Mouse (Mus musculus) bone marrow macrophage, adult 2 months (primary cell): ENCODE measurements around the gene Pomgnt1. TPM values are rescaled to one million over a fixed set of nuclear protein-coding genes. Genes with fewer than 3 reads are reported as not detected.

Experiments
- H3K27ac ChIP-seq: 2 replicates; pipeline ENCODE4 v1.5.1; 2012; ENCODE audit warnings: low read depth, low read length; ENCODE audit not compliant: insufficient read depth
- H3K4me1 ChIP-seq: 2 replicates; pipeline ENCODE4 v1.6.1; 2012; ENCODE audit warnings: low read length; ENCODE audit not compliant: control insufficient read depth, insufficient read depth
- H3K4me3 ChIP-seq: 2 replicates; pipeline ENCODE4 v1.5.1; 2012; ENCODE audit warnings: mild to moderate bottlenecking, low read length, moderate library complexity; ENCODE audit not compliant: insufficient read depth
- CTCF ChIP-seq: IDR thresholded peaks from 2 replicates; pipeline ENCODE4 v1.5.1; 2012; ENCODE audit warnings: low read depth, mild to moderate bottlenecking, low read length, moderate library complexity
- POLR2A ChIP-seq: IDR thresholded peaks from 2 replicates; pipeline ENCODE4 v1.6.1; 2012; ENCODE audit warnings: mild to moderate bottlenecking, low read depth, low read length, borderline replicate concordance
- polyA plus RNA-seq: library from polyadenylated mRNA; stranded (reverse); fragments of >200 nt; gene quantifications from 2 replicates; pipeline ENCODE4 v1.2.4, GENCODE M21; 2012; ENCODE audit not compliant: missing spikeins, insufficient read depth, insufficient read length

Gene Pomgnt1
- polyA plus RNA-seq, 1 experiment, result 24.0 TPM

DNA sequence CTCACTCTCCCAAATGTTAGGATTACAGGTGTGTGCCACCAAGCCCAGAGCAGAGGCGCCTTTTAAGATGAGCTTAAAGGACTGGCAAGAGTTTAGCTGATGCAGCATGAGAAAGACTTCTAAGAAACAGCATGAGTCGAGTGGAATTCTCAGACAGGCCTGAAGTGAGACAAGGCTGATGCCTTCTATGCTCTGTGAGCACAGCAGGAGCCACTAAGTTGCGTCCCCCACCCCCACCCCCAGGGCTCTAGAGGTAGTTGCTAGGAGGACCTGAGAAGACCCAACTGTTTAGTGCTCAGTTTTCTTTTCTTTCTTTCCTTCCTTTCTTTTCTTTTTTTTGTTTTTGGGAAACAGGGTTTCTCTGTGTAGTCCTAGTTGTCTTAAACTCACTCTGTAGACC, 58.4 kb downstream of the Pomgnt1 start:
- Histone ChIP-seq H3K27ac (no peak overlapping the region), H3K4me3 (no peak overlapping the region), H3K4me1 (peaks cover 11% of the 10 kb centered on the region)
- TF ChIP-seq POLR2A (no peak), CTCF (no peak)

DNA sequence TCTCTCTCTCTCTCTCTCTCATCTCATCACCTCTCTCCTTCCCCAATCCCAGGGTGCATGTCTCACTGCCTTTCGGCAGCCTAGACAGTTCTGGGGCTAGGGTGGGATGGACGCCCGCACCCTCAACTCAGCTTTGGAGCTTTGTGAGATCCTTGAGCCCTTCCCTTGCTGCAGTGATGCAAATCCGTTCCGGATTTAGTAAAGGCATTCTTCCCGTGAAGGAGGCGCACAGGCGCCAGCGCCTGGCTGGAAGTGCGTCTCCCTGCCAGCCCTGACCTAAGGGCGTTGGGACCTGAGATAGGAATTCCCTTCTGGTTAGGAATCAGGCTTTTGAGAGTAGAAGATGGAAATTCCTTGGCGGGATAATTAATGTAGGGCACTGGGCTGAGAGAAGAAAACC, 59.1 kb downstream of the Pomgnt1 start:
- Histone ChIP-seq H3K4me1 (peaks cover 6% of the 10 kb centered on the region), H3K27ac (no peak overlapping the region), H3K4me3 (no peak overlapping the region)
- TF ChIP-seq POLR2A (no peak), CTCF (no peak)

DNA sequence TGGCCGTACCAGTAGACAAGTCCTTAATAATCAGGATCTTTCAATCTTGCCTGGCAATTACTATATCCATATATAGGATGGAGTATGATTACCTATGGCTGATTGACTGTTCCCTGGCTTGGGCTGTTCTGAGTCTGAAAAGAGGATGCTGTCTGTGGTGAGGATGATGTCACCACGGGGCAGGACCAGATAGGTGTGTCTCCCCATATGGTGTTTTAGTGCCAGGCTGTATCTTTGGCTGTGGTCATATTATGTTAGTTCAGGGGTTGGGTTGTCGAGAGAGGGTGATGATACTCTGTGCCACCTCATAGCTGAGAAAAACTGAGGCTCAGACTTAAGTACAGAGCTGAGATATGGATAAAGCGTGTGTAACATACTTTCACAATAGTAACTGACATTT, 61.4 kb downstream of the Pomgnt1 start:
- Histone ChIP-seq H3K4me1 (peaks cover 2% of the 10 kb centered on the region; the same call in 1 of the 2 replicates), H3K27ac (no peak overlapping the region)

GRCm38 (mm10) chr4:116192286-116192835, 68.7 kb downstream of the Pomgnt1 start:
- Histone ChIP-seq H3K27ac (no peak overlapping the region), H3K4me1 (no peaks in the 10 kb centered on the region), H3K4me3 (no peak overlapping the region)
- TF ChIP-seq POLR2A (no peak), CTCF (no peak)

More for the DNA sequence above, 61.4 kb downstream of the Pomgnt1 start:
- TF ChIP-seq CTCF (no peak), POLR2A (no peak)
- H3K4me3 ChIP-seq, result no peak overlapping the region

DNA sequence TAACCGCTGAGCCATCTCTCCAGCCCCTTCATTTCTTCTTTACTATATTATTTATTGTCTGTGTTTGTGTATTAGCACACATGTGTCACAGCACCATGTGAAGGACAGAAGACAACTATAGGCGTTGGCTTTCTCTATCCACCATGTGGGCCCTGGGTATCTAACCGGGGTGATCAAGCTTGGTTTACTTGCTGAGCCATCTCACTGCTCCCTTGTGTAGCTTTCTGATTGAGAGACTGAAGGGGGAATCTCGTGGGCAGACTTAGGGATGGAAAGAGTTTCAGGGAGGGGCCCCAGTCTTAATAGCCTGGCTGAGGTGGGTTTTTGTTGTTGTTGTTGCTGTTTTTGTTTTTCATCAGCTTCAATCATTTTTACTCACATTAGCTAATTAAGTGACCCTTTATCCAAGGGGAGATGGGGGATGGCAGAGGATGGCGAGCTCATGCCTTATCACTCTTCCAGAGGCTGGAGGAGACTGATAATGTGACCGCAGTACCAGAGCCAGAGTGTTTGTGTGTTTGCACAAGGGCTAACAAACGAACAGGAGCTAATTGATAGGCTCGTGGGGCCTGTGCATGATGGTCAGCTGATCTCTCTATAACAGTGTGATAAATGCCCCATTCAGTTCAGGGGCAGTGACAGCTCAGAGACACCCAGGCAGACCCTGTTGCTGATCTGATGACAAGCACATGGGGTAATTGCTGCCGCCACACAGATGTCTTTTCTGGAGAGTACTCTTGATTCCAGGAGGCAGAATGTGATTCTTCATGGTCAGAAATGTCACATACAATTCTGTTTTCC, 70.1 kb downstream of the Pomgnt1 start:
- no peaks in the 10 kb centered on the region for H3K4me1 ChIP-seq
- no peak overlapping the region for H3K27ac ChIP-seq
- no peak overlapping the region for H3K4me3 ChIP-seq
- TF ChIP-seq POLR2A (no peak), CTCF (no peak)

GRCm38 (mm10) chr4:116198422-116198821, 74.8 kb downstream of the Pomgnt1 start:
- no peak overlapping the region for H3K27ac ChIP-seq
- H3K4me1 ChIP-seq, result peaks cover 4% of the 10 kb centered on the region; the same call in 1 of the 2 replicates
- TF ChIP-seq POLR2A (no peak), CTCF (no peak)
- no peak overlapping the region for H3K4me3 ChIP-seq

GRCm38 (mm10) chr4:116204422-116204821, 80.8 kb downstream of the Pomgnt1 start:
- H3K4me3 ChIP-seq, result no peak overlapping the region
- no peak for TF ChIP-seq POLR2A
- no peak for TF ChIP-seq CTCF
- H3K27ac ChIP-seq, result no peak overlapping the region
- H3K4me1 ChIP-seq, result peaks cover 4% of the 10 kb centered on the region; the same call in 1 of the 2 replicates

DNA sequence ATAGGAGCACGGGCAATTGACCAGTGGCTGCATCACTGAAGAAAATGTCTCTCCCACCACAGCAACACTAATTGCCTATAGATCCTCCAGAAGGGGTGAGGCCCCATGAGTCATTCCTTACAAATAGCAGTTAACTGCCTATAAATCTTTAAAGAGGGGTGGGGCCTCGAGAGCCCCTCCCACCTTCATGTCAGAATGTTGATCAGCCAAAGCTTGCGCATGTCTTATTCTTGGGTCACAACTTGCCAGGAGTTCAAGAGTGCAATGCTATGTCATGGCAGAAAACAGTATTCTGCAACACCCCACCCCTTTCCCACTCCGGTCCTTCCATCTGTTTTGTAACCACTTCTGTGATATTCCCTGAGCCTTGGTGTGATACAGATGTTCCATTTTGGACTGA, 82.9 kb downstream of the Pomgnt1 start:
- TF ChIP-seq POLR2A (no peak), CTCF (no peak)
- Histone ChIP-seq H3K4me1 (peaks cover 4% of the 10 kb centered on the region; the same call in 1 of the 2 replicates), H3K27ac (no peak overlapping the region), H3K4me3 (no peak overlapping the region)

DNA sequence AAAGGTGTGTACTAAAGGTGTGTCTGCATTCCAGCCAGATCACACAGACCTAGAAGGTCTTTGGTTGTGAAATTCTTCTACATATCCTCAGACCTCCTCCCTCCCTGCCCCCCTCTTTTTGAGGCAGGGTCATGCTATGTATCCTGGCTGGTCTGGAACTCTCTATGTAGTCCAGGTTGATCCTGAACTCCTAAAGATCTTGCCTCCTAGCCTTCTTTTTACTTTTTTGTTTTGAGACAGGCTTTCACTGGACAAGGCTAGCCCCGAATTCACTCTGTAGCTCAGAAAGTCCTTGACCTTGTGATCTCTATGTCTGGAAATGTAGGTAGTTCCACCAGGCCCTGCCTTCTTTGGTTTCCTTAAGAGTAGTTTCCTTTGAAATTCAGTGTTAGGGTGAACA, 85.3 kb downstream of the Pomgnt1 start:
- H3K4me3 ChIP-seq, result no peak overlapping the region
- H3K27ac ChIP-seq, result no peak overlapping the region
- no peaks in the 10 kb centered on the region for H3K4me1 ChIP-seq
- TF ChIP-seq POLR2A (no peak), CTCF (no peak)

Other genes starting within 250 kb of the Pomgnt1 start
- gene Kncn, start 239.4 kb upstream of the Pomgnt1 start, polyA plus RNA-seq, result not detected in 2 replicates
- not detected in 2 replicates for gene 6430628N08Rik, start 233.2 kb upstream of the Pomgnt1 start, polyA plus RNA-seq
- gene Dmbx1, start 183.9 kb upstream of the Pomgnt1 start, polyA plus RNA-seq, result not detected in 2 replicates
- not detected in 2 replicates for gene Faah, start 105.9 kb upstream of the Pomgnt1 start, polyA plus RNA-seq
- 12.4 and 12.8 TPM in 2 replicates for gene Nsun4, start 70.0 kb upstream of the Pomgnt1 start, polyA plus RNA-seq
- gene Uqcrh, start 48.8 kb upstream of the Pomgnt1 start, polyA plus RNA-seq, result 470 and 523 TPM in 2 replicates
- 28.2 and 29.0 TPM in 2 replicates for gene Lrrc41, start 48.6 kb upstream of the Pomgnt1 start, polyA plus RNA-seq
- gene Rad54l, start 150 bp upstream of the Pomgnt1 start, polyA plus RNA-seq, result 10.0 and 11.7 TPM in 2 replicates
- gene Lurap1, start 27.5 kb downstream of the Pomgnt1 start, polyA plus RNA-seq, result 0.12 and 0.13 TPM in 2 replicates
- gene Tspan1, start 43.8 kb downstream of the Pomgnt1 start, polyA plus RNA-seq, result not detected in 2 replicates
- not detected in 2 replicates for gene 1700042G07Rik, start 49.5 kb downstream of the Pomgnt1 start, polyA plus RNA-seq
- gene Gm49337, start 49.5 kb downstream of the Pomgnt1 start, polyA plus RNA-seq, result not detected in 2 replicates
- 0.33 and 1.0 TPM in 2 replicates for gene Pik3r3, start 97.8 kb downstream of the Pomgnt1 start, polyA plus RNA-seq